Mouse (Mus musculus): ENCODE results near the gene Hoxa6.

The Hoxa6 gene

DNA sequence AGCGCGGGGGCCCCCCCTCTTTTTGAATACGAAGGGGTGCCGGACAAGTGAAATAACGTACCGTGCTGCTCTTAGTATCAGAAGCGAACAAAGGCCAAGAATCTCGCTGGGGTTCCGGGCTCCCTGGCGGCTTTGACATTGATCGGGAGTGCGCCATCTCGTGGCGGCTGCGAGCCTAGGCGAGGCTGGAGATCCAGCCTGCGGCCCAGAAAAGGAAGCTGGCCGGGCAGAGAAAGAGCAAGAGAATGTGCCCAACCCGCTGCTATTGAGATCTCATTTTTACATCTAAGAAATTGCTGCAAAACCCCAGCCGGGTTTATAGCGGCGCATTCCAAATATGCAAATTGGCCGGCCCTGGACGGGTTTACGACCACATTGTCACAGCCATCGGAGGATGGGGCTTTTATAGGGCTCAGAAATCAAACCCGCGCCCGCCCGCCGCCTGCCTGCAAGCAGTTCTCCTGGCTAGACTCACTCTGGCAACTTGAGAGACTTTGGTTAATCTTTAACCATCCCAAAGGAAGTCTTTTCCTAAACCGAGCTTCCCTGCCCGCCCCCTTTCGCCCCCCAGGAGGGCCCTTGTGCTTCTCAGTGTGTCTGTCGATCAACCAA is 32.0 kb upstream of the Hoxa6 start, which contains the start of gene Hoxa10:
Gene Hoxa10 (minus strand): TSS at position 466 of the 612 bp plus-strand sequence.
- DNase-seq, result no peak

DNA sequence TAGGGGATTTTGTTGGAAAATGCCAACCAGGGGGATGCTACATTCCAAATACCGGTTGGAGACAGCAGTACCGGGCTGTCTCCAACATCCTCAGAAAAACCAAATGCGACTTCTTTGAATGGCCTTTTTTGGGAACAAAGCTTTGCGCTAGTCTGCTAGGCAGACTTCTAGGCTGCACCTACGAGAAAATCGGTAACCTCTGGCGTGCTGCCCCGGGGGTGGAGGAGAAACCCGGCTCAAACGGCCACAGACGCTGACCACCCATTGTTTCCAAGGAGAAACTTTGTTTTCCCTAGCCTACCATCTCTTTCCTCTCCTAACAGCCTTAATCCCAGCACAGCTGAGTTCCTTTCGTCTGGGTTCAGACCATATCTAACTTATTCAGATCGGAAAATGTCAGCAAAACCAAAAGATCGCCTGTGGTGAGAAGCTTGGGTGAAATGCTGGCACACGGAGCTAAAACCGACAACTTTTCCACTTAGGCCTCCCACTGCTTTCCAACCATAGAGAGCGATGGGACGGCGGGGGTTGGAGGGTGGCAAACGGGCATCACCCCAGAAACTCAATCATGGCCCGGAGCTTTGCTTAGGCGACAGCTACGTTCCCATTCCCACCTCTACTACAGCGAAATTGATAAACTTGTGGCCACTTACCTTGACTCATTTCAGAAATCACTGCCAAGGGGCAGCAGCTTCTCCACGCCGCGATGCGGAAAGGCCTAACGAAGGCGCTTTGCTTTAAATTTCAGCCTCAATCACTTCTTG is 31.3 kb upstream of the Hoxa6 start:
- DNase-seq, result no peak

- no peak for DNase-seq
These were observed 30.5 kb upstream of the Hoxa6 start for GRCm38 (mm10) chr6:52238976-52239375.

DNA sequence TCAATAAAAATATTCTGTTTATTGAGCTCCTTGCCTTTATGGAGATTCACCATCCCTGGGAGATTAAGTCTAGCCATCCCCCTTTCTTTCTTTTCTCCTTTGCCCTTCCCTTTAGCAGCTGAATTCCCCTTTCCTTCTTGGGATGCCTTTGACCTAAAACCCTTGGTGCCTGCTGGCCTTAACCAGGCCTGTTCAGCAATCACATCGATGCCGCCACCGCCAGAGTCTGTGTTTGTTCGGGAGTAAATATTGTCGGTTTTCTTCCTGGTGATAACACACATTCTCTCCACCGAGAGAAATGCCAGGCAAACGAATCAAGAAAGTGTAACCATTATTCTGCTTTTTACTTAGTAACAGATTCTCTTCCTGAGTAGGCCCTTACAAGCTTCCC is 29.6 kb upstream of the Hoxa6 start:
- no peak for DNase-seq

DNA sequence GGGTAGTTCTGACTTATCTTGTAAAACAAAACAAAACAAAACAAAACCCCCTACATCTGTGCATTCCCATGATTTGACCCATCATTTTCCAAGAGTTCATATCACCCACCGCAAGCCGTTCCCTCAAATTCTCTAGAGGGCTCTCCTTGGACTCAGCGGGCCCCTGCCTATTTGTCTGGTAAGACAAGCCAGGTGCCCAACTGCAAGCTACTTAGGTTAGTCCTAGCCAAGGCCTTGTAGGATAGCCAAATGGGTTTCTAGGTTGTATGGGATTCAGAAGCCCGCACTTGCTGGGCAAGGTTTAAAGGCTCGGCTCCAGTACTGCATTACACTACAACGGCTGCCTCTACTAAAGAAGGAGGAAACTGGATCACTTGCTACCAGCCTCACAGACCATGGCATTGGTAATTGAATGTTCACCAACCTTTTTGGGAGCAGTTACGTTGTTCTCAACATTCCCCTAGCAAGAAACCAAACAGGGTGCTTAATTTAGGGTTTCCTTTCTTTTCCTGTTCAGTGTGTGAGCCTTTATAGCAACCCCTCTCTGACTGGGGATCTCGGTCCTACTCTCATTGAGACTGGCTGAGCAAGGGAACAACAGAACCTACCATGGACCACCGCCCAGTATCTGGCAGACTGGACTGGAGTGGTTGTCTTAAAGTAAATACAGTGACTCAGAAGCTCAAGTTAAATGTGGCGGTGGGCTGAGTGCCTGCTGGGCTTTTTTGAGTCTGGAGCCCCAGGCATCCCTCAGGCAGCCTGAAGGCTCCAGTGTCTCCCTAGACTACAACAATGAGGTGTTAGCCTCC is 29.0 kb upstream of the Hoxa6 start:
- DNase-seq, result no peak

- DNase-seq, result no peak
These were observed 28.3 kb upstream of the Hoxa6 start for GRCm38 (mm10) chr6:52236806-52237205.

DNA sequence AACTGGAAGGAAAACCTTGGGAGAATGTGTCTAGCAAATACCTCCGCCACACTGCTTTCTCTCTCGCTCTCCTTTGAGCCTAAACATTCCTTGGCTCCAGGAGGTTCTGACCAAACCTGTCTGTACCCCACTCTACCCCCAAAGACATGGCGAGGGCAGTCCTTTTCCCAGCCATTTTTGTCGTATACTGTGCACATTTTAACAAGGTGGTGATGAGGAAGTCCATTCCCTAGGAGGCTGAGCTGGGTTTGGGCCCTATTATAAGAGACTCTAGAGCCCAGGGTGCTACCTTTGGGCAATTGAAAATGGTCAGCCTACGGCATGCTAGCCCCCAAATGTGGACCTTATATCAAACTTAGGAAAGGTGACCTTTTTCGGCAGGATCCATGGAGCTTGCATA is 27.3 kb upstream of the Hoxa6 start:
- DNase-seq, result no peak

DNA sequence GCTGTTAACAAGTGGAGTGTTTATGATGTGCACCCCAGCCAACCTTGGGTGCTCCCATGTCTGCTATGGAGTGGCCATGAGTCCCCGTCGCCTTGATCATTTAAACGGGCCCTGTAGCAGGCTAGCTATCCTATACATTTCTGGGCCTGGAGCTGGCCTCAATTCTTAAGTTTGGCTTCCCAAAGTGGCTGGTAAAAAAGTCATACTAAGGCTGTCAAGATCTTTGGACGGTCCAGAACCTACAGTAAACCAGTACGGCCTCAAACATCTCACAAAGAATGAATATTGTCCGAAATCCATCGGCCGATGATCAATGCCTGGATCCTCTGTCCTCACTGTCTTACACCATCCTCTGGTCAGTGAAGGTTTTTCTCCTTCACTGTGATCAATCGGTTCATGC is 26.7 kb upstream of the Hoxa6 start:
- DNase-seq, result no peak

GRCm38 (mm10) chr6:52234428-52235140 is 26.1 kb upstream of the Hoxa6 start:
- DNase-seq, result no peak

DNA sequence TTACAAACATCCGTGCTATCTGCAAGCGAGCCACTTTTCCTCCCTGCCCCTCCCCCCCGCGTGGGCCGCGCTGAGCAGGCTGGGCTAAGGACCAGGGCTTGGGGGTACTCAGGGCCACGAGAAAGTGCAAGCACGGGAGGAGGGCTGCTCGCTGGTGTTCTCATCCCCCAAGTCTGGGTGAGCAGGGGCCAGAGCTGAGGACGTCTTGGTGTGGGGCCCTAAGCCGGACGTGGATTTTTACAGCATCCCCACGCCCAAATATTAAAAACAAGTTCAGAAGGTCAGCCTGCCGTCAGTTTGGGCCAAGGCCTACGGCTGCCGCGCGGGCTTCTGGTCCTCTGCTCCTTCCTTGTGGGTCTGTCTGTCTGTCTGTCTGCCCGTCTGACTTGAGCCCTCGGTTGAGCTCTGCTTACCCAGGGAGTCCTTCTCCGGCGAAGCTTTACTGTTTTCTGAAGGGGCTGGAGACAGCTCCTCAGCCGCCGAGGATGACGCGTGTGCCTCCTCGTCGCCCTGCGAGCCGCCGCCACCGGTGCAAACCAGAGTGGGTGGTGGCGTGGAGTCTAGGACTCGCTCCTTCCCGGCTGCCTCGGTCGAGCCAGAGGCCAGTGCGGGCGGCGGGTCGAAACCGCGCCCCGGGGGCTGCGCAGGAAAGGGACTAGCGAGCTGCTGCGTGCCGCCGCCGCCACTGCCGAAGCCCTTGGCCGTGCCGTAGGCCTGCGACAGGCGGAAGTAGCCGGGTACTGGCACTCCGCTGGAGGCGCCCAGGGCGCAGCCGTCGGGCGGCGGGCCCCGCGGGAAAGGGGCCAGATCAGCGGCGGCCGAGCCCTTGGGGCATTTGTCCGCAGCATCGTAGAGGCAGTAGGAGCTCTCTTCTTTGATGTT is 25.3 kb upstream of the Hoxa6 start:
- no peak for DNase-seq

GRCm38 (mm10) chr6:52232984-52233545 is 24.5 kb upstream of the Hoxa6 start:
- DNase-seq, result no peak

DNA sequence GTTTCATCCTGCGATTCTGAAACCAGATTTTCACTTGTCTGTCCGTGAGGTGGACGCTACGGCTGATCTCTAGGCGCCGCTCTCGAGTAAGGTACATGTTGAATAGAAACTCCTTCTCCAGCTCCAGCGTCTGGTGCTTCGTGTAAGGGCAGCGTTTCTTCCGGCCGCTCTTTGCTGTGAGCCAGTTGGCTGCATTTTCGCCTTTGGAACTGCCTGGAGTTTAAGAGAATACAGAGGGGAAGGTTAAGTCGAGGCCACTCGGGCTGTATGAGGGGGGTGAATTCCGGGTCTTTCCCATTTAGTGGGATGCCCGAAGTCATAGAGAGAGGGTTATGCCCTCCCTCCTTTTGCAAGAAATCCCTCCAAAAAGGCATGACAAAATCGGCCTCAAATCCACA is 24.0 kb upstream of the Hoxa6 start:
- DNase-seq, result no peak

GRCm38 (mm10) chr6:52231885-52232567 is 23.5 kb upstream of the Hoxa6 start:
- DNase-seq, result no peak

DNA sequence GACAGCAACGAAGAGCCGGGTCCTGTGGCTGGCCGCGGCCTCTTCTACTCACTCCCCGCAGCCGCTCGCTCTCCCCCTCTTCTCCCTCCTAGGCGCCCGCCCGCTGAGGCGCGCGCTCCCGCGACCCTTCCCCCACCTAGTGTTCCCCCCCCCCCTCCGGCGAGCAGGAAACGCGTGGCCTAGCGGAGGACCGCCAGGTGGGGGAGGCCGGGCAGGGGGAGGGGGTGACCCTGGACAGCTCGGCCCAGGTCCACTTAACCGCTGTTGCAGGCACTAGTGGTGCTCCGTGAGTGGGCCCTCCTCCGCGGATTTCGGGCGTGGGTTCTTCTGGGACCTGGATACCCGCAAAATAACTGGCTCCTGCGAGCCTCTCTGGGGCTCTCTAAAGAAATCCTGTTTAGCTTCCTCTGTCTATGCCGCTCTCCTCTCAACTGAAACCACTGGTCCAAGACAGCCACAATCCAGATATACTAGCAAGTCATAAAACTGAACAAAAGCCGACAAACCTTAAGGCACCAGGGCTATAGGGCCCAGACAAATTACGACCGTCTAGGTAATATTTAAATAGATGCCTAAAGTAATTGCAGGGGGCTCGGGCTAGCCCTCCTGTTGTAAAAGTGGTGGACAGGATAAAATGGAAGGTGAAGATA is 22.1 kb upstream of the Hoxa6 start, which contains the start of gene Hoxa9:
Gene Hoxa9 (minus strand): TSS at position 574 of the 650 bp plus-strand sequence.
- no peak for DNase-seq

DNA sequence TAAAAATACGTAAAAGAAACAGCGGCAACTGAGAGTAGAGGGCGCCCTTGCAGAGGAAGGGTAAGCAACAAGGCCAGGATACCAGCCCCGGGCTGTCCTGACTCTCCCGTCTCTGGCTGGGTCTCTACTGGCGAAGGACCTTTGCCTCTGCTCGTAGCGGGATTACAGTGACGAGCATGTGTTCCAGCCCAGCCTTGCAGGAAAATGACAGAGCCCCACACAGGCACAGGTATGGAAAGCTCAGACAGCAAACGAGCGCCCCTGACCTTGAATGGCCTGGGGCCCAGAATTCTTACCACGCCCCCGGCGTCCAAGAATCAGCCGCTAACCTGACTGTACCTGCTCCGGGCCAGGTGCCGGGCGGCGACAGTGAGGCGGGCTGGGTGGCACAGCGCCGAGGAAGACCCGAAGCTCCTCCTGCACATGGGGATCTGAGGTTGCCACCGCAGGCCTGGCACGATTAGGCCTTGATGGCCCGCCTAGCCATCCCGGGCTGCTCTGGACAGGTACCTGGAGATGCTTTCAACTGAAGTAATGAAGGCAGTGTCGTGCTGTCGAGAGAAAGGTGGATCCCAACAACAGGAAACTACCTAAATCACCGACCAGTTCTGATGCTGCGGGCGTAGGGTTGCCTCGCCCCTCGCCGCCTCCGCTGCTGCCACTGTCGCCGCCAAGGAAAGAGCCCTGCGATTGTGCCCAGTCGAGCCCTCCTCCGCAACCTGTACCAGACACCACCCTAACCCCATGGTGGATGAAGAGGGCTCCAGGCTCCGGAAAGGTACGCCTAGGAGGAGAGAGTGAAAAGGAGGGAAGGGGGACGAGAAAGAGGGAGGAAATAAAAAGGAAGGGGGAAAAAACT is 21.3 kb upstream of the Hoxa6 start:
- no peak for DNase-seq

DNA sequence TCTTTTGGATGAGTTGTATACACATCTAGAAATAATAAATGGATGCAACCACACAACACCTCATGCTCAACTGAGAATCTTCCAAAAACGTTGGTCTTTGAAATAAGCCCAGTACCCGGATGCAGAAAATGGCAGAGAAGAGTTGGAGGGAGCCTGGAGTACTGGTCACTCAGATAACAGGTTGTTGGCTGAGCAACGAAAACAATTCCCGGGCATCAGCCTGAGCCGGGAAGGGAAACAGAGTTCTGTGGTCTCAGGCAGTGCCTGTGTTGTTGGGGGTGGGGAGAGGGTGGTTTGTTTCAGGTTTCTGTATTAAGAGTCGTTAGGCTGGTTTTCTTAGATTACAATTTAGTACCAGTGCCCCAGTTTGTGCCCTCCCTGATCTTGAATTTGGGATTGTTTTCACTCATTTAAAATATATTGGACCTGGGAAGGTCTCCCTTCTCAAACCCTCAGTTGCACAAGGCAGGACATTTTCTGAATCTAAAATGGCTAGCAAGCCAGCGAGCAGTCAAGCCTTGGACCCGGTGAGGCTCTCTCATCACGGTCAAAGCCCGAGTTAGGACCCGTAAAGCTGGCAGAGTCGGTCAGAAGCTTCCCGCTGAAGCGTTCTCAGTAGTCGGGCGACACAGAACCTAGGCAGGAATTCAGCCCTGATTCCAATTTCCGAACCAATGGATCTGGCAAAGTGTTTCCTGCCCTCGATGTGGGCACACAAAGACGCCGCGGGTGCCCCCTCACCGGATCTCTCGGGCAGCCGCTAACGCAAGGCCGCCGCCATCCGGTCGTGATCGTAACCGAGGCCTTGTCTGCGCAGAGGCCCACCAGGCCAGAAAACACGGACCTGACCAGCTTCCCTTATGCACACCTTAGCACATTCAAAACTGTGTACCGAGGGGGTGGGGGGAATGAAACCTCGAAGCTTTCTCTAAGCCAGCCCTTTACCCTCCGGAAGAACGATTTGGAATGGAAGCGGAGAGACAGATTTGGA is 20.2 kb upstream of the Hoxa6 start:
- DNase-seq, result no peak

GRCm38 (mm10) chr6:52227470-52228222 is 19.1 kb upstream of the Hoxa6 start:
- DNase-seq, result no peak
